Mouse (Mus musculus): Measurements from ENCODE around the gene Pygm.

- TF ChIP-seq POLR2A (IDR thresholded peaks at IDR 0.05; ENCODE audit: insufficient read depth, low read depth, low read length) (no peak), CTCF (IDR thresholded peaks at IDR 0.05; ENCODE audit: insufficient read depth, low read depth, low read length) (no peak)
Measured at GRCm38 (mm10) chr19:6446736-6447437, 62.7 kb downstream of the Pygm start.

All from olfactory bulb, adult 2 months (tissue).